Mouse (Mus musculus): ENCODE measurements around the gene Tent5b. TPM values are rescaled to one million over a fixed set of nuclear protein-coding genes. Genes with fewer than 3 reads are reported as not detected.

Gene Tent5b
- polyA plus RNA-seq, 1 experiment = 4.4 TPM

- Histone ChIP-seq H3K79me3 (ENCODE audit: low read depth) (no peaks in the 10 kb centered on the region), H3K27me3 (ENCODE audit: control insufficient read depth, insufficient read depth, insufficient read length) (peaks cover 23% of the 10 kb centered on the region), H3K79me2 (ENCODE audit: control insufficient read depth, insufficient read depth) (no peaks in the 10 kb centered on the region), H3ac (ENCODE audit: control insufficient read depth, insufficient read length, low read depth) (no peak overlapping the region), H3K4me3 (ENCODE audit: insufficient read depth, poor library complexity, severe bottlenecking) (no peak overlapping the region), H3K36me3 (ENCODE audit: control insufficient read depth, insufficient read depth) (peaks cover 3% of the 10 kb centered on the region)
- TF ChIP-seq CEBPB (IDR thresholded peaks at IDR 0.05; ENCODE audit: low read depth) (no peak), MYOD1 (IDR thresholded peaks at IDR 0.05; ENCODE audit: control insufficient read depth, insufficient read length, low read depth) (no peak), MYOG (IDR thresholded peaks at IDR 0.05; ENCODE audit: control insufficient read depth, extremely low read depth, insufficient read length) (no peak), MAX (IDR thresholded peaks at IDR 0.05) (no peak), USF1 (IDR thresholded peaks at IDR 0.05; ENCODE audit: low read depth) (no peak), FOSL1 (IDR thresholded peaks at IDR 0.05; ENCODE audit: insufficient read depth, low read length, poor library complexity, severe bottlenecking) (no peak), CTCF (IDR thresholded peaks at IDR 0.05; ENCODE audit: control insufficient read depth, insufficient read depth, insufficient read length) (no peak)
Measured at GRCm38 (mm10) chr4:133493895-133494294, 14.0 kb downstream of the Tent5b start.

- Histone ChIP-seq H3K36me3 (ENCODE audit: control insufficient read depth, insufficient read depth) (no peaks in the 10 kb centered on the region), H3K4me3 (ENCODE audit: insufficient read depth, poor library complexity, severe bottlenecking) (no peak overlapping the region), H3ac (ENCODE audit: control insufficient read depth, insufficient read length, low read depth) (no peak overlapping the region), H3K27me3 (ENCODE audit: control insufficient read depth, insufficient read depth, insufficient read length) (peaks cover 29% of the 10 kb centered on the region), H3K79me2 (ENCODE audit: control insufficient read depth, insufficient read depth) (no peaks in the 10 kb centered on the region), H3K79me3 (ENCODE audit: low read depth) (no peaks in the 10 kb centered on the region)
- TF ChIP-seq MYOG (IDR thresholded peaks at IDR 0.05; ENCODE audit: control insufficient read depth, extremely low read depth, insufficient read length) = no peak
- no peak for TF ChIP-seq USF1 (IDR thresholded peaks at IDR 0.05; ENCODE audit: low read depth)
- no peak for TF ChIP-seq FOSL1 (IDR thresholded peaks at IDR 0.05; ENCODE audit: insufficient read depth, low read length, poor library complexity, severe bottlenecking)
- peak; percentile 70 for TF ChIP-seq CTCF (IDR thresholded peaks at IDR 0.05; ENCODE audit: control insufficient read depth, insufficient read depth, insufficient read length)
Measured at GRCm38 (mm10) chr4:133494432-133494831, 14.5 kb downstream of the Tent5b start.

- no peaks in the 10 kb centered on the region for H3K79me2 ChIP-seq (ENCODE audit: control insufficient read depth, insufficient read depth)
- peaks cover 33% of the 10 kb centered on the region for H3K27me3 ChIP-seq (ENCODE audit: control insufficient read depth, insufficient read depth, insufficient read length)
- H3K36me3 ChIP-seq (ENCODE audit: control insufficient read depth, insufficient read depth) = no peaks in the 10 kb centered on the region
- no peak for TF ChIP-seq FOSL1 (IDR thresholded peaks at IDR 0.05; ENCODE audit: insufficient read depth, low read length, poor library complexity, severe bottlenecking)
- TF ChIP-seq USF1 (IDR thresholded peaks at IDR 0.05; ENCODE audit: low read depth) = no peak
- TF ChIP-seq CEBPB (IDR thresholded peaks at IDR 0.05; ENCODE audit: low read depth) = no peak
- TF ChIP-seq MYOD1 (IDR thresholded peaks at IDR 0.05; ENCODE audit: control insufficient read depth, insufficient read length, low read depth) = no peak
- no peak for TF ChIP-seq MYOG (IDR thresholded peaks at IDR 0.05; ENCODE audit: control insufficient read depth, extremely low read depth, insufficient read length)
- TF ChIP-seq CTCF (IDR thresholded peaks at IDR 0.05; ENCODE audit: control insufficient read depth, insufficient read depth, insufficient read length) = no peak
- no peak for TF ChIP-seq MAX (IDR thresholded peaks at IDR 0.05)
- H3K4me3 ChIP-seq (ENCODE audit: insufficient read depth, poor library complexity, severe bottlenecking) = no peak overlapping the region
- no peak overlapping the region for H3ac ChIP-seq (ENCODE audit: control insufficient read depth, insufficient read length, low read depth)
- H3K79me3 ChIP-seq (ENCODE audit: low read depth) = no peaks in the 10 kb centered on the region
Measured at GRCm38 (mm10) chr4:133494867-133495266, 14.9 kb downstream of the Tent5b start.

GRCm38 (mm10) chr4:133495711-133496110, 15.8 kb downstream of the Tent5b start:
- TF ChIP-seq FOSL1 (IDR thresholded peaks at IDR 0.05; ENCODE audit: insufficient read depth, low read length, poor library complexity, severe bottlenecking) (no peak), USF1 (IDR thresholded peaks at IDR 0.05; ENCODE audit: low read depth) (no peak), CTCF (IDR thresholded peaks at IDR 0.05; ENCODE audit: control insufficient read depth, insufficient read depth, insufficient read length) (no peak), MYOG (IDR thresholded peaks at IDR 0.05; ENCODE audit: control insufficient read depth, extremely low read depth, insufficient read length) (no peak), MAX (IDR thresholded peaks at IDR 0.05) (no peak), CEBPB (IDR thresholded peaks at IDR 0.05; ENCODE audit: low read depth) (no peak), MYOD1 (IDR thresholded peaks at IDR 0.05; ENCODE audit: control insufficient read depth, insufficient read length, low read depth) (no peak)
- peaks cover 37% of the 10 kb centered on the region for H3K27me3 ChIP-seq (ENCODE audit: control insufficient read depth, insufficient read depth, insufficient read length)

GRCm38 (mm10) chr4:133496738-133497445, 17.0 kb downstream of the Tent5b start:
- Histone ChIP-seq H3K79me2 (ENCODE audit: control insufficient read depth, insufficient read depth) (no peaks in the 10 kb centered on the region), H3K4me3 (ENCODE audit: insufficient read depth, poor library complexity, severe bottlenecking) (no peak overlapping the region), H3K36me3 (ENCODE audit: control insufficient read depth, insufficient read depth) (no peaks in the 10 kb centered on the region), H3ac (ENCODE audit: control insufficient read depth, insufficient read length, low read depth) (no peak overlapping the region), H3K27me3 (ENCODE audit: control insufficient read depth, insufficient read depth, insufficient read length) (peaks cover 43% of the 10 kb centered on the region), H3K79me3 (ENCODE audit: low read depth) (no peaks in the 10 kb centered on the region)
- TF ChIP-seq FOSL1 (IDR thresholded peaks at IDR 0.05; ENCODE audit: insufficient read depth, low read length, poor library complexity, severe bottlenecking) = no peak
- no peak for TF ChIP-seq CEBPB (IDR thresholded peaks at IDR 0.05; ENCODE audit: low read depth)
- TF ChIP-seq MAX (IDR thresholded peaks at IDR 0.05) = no peak
- TF ChIP-seq MYOD1 (IDR thresholded peaks at IDR 0.05; ENCODE audit: control insufficient read depth, insufficient read length, low read depth) = no peak
- no peak for TF ChIP-seq USF1 (IDR thresholded peaks at IDR 0.05; ENCODE audit: low read depth)
- no peak for TF ChIP-seq CTCF (IDR thresholded peaks at IDR 0.05; ENCODE audit: control insufficient read depth, insufficient read depth, insufficient read length)
- TF ChIP-seq MYOG (IDR thresholded peaks at IDR 0.05; ENCODE audit: control insufficient read depth, extremely low read depth, insufficient read length) = no peak

More at GRCm38 (mm10) chr4:133495711-133496110, 15.8 kb downstream of the Tent5b start:
- Histone ChIP-seq H3ac (ENCODE audit: control insufficient read depth, insufficient read length, low read depth) (no peak overlapping the region), H3K4me3 (ENCODE audit: insufficient read depth, poor library complexity, severe bottlenecking) (no peak overlapping the region), H3K36me3 (ENCODE audit: control insufficient read depth, insufficient read depth) (no peaks in the 10 kb centered on the region), H3K79me2 (ENCODE audit: control insufficient read depth, insufficient read depth) (no peaks in the 10 kb centered on the region), H3K79me3 (ENCODE audit: low read depth) (no peaks in the 10 kb centered on the region)

All from C2C12 (cell line).